9 mouse cellular contexts compared by ENCODE assay signal in genomic region chr8:70833018-70833482, GRCm38 (mm10). TPM values are rescaled to one million over a fixed set of nuclear protein-coding genes. Genes with fewer than 3 reads are reported as not detected.
DNase-seq lines count a peak whose midpoint lies in the region; ATAC-seq and TF ChIP-seq lines count a peak whose summit lies in the region.
"Had no signal": no experiment of that assay in that cellular context is flagged by ENCODE, and none has a peak within 500 bp of the region (broad histone marks: within the 10 kb centered on the region; RNA-seq: fewer than 3 reads in every experiment).

No protein-coding gene starts in this region.

- H3K9me3 ChIP-seq in hindbrain, embryonic 14.5 days (ENCODE audit: control insufficient read depth, low read length), result no peaks in the 10 kb centered on the region

- H3K27me3 ChIP-seq in hindbrain, embryonic 14.5 days (ENCODE audit: control insufficient read depth, insufficient read depth, low read length), result no peaks in the 10 kb centered on the region

- no peak overlapping the region for H3K4me3 ChIP-seq in cortical plate, adult 2 months (ENCODE audit: insufficient read depth, low read length)
- no peak overlapping the region for H3K4me3 ChIP-seq in hindbrain, embryonic 14.5 days (replicated peaks; ENCODE audit: low read length)

- peak overlapping the region; percentile 74 for H3K27ac ChIP-seq in cortical plate, adult 2 months (ENCODE audit: insufficient read depth, low read length)
- H3K27ac ChIP-seq in hindbrain, embryonic 14.5 days, result no peak overlapping the region
- H3K27ac ChIP-seq: liver, embryonic 14.5 days had no signal

- no peak for TF ChIP-seq CTCF in cortical plate, adult 2 months (IDR thresholded peaks at IDR 0.05; ENCODE audit: extremely low read depth, insufficient read depth, low read length)

- H3K4me1 ChIP-seq in cortical plate, adult 2 months (ENCODE audit: control insufficient read depth, insufficient read depth, low read length), result no peaks in the 10 kb centered on the region
- H3K4me1 ChIP-seq in hindbrain, embryonic 14.5 days (replicated peaks; ENCODE audit: control insufficient read depth, insufficient read depth, low read length), result no peaks in the 10 kb centered on the region

- WGBS in hindbrain, embryonic 14.5 days, result 53% methylated on average over 9 of the region's 9 CpGs

- peak; percentile 46 for DNase-seq in layer of hippocampus, adult 11-12 months (ENCODE audit: low spot score)
- no peak for DNase-seq in layer of hippocampus, adult 9-11 months
- DNase-seq in kidney, postnatal 10 days, result peak; percentile 74
- peak; percentile 23 to 76 for DNase-seq in monocyte, adult 2 months (ENCODE audit: low read depth in 1 of 2, low spot score in 2 of 2)
- DNase-seq in retina, embryonic 14.5 days (ENCODE audit: low spot score), result no peak
- DNase-seq in right cerebral cortex, postnatal 10 days (ENCODE audit: low spot score in 2 of 2), result no peak
- DNase-seq in hindbrain, embryonic 14.5 days (ENCODE audit: low spot score), result no peak

- no peak for TF ChIP-seq POLR2A in cortical plate, adult 2 months (IDR thresholded peaks at IDR 0.05; ENCODE audit: extremely low read depth, insufficient read depth, low read length)

- 0 out of 2 replicates have a peak, but pooled peaks cover 10% of the 10 kb centered on the region for H3K36me3 ChIP-seq in hindbrain, embryonic 14.5 days (replicated peaks; ENCODE audit: control insufficient read depth, insufficient read depth)

- H3K9ac ChIP-seq in hindbrain, embryonic 14.5 days, result no peak overlapping the region
- H3K9ac ChIP-seq: liver, embryonic 14.5 days had no signal

- H3K4me2 ChIP-seq in hindbrain, embryonic 14.5 days (replicated peaks), result no peak overlapping the region

- no peak for ATAC-seq in hindbrain, embryonic 14.5 days (ENCODE audit: low FRiP score)

RNA-seq across cellular contexts. Expression of gene Arrdc2, which starts 6.5 kb away (rescaled TPM):
- polyA plus RNA-seq in cortical plate, adult 2 months (2012; rRNA removed), result 31.4 and 35.1 TPM in 2 replicates
- polyA plus RNA-seq in hindbrain, embryonic 14.5 days (2014; fragmentation: Nextera tagmentation; extraction: Ambion mirVana), result 7.2 and 8.7 TPM in 2 replicates

RNA-seq across cellular contexts. Expression of gene Il12rb1, which starts 24.8 kb away (rescaled TPM):
- polyA plus RNA-seq in cortical plate, adult 2 months (2012; rRNA removed), result 1.1 TPM in 2 replicates
- polyA plus RNA-seq in hindbrain, embryonic 14.5 days (2014; fragmentation: Nextera tagmentation; extraction: Ambion mirVana), result 0.09 TPM in 1 of 2 replicates, not detected in the other

RNA-seq across cellular contexts. Expression of gene Mast3, which starts 28.2 kb away (rescaled TPM):
- polyA plus RNA-seq in cortical plate, adult 2 months (2012; rRNA removed), result 265 and 282 TPM in 2 replicates
- 23.3 and 26.6 TPM in 2 replicates for polyA plus RNA-seq in hindbrain, embryonic 14.5 days (2014; fragmentation: Nextera tagmentation; extraction: Ambion mirVana)

RNA-seq across cellular contexts. Expression of gene Kcnn1, which starts 30.0 kb away (rescaled TPM):
- polyA plus RNA-seq in cortical plate, adult 2 months (2012; rRNA removed), result 30.2 and 36.0 TPM in 2 replicates
- 10.0 and 14.3 TPM in 2 replicates for polyA plus RNA-seq in hindbrain, embryonic 14.5 days (2014; fragmentation: Nextera tagmentation; extraction: Ambion mirVana)

RNA-seq across cellular contexts. Expression of gene Ccdc124, which starts 40.7 kb away (rescaled TPM):
- 176 and 182 TPM in 2 replicates for polyA plus RNA-seq in cortical plate, adult 2 months (2012; rRNA removed)
- polyA plus RNA-seq in hindbrain, embryonic 14.5 days (2014; fragmentation: Nextera tagmentation; extraction: Ambion mirVana), result 155 and 158 TPM in 2 replicates

Comparison
In these comparisons a context has a peak if more than half of its experiments do, and no peak if none do; other contexts are left out.
1. DNase-seq: peak in layer of hippocampus, adult 11-12 months (single experiment), kidney, postnatal 10 days (single experiment) and monocyte, adult 2 months (2 of 2); none in layer of hippocampus, adult 9-11 months (single experiment), retina, embryonic 14.5 days (single experiment), right cerebral cortex, postnatal 10 days (0 of 2) and hindbrain, embryonic 14.5 days (single experiment).